Mouse (Mus musculus) Patski (cell line): Measurements from ENCODE around the gene Pnpla2. TPM values are rescaled to one million over a fixed set of nuclear protein-coding genes. Genes with fewer than 3 reads are reported as not detected.

Experiments
- ATAC-seq: fragments of 100-300 bp; one replicate; pipeline ENCODE4 v1.8.0; 2021
- CTCF ChIA-PET: fragments of 350-600 bp; sonication (Branson Sonifier 250); formaldehyde crosslinking; loops from one replicate; lab custom pipeline; 2022; ENCODE audit warnings: inconsistent platforms; lab: Charles Lee
- POLR2A ChIA-PET: fragments of 350-600 bp; sonication (Branson Sonifier 250); formaldehyde crosslinking; loops from one replicate; lab custom pipeline; 2022; ENCODE audit warnings: antibody characterized with exemption, inconsistent platforms; lab: Charles Lee
- DNase-seq: peaks from one replicate; pipeline ENCODE4 v3.0.0-alpha.2; 2011; ENCODE audit warnings: low read depth, low spot score
- H3K27me3 ChIP-seq: fragments of 371-371 bp; one replicate; pipeline ENCODE4 v1.5.1; 2021
- CTCF ChIP-seq: fragments of 100-300 bp; IDR thresholded peaks from one replicate; pipeline ENCODE4 v1.5.1; 2021
- in situ Hi-C: fragments of 300-500 bp; cut with MboI; formaldehyde crosslinking; loops from 3 replicates; pipeline ENCODE4 v1.11.1; 2018; ENCODE audit warnings: low pct_unique_long_range_greater_than_20kb, mixed read lengths
- polyA plus RNA-seq: library from polyadenylated mRNA; unstranded; gene quantifications from one replicate; pipeline ENCODE4 v1.2.3, GENCODE M21; 2021

Gene Pnpla2
- polyA plus RNA-seq, 1 experiment from 2014 or later, result 90.7 TPM

DNA sequence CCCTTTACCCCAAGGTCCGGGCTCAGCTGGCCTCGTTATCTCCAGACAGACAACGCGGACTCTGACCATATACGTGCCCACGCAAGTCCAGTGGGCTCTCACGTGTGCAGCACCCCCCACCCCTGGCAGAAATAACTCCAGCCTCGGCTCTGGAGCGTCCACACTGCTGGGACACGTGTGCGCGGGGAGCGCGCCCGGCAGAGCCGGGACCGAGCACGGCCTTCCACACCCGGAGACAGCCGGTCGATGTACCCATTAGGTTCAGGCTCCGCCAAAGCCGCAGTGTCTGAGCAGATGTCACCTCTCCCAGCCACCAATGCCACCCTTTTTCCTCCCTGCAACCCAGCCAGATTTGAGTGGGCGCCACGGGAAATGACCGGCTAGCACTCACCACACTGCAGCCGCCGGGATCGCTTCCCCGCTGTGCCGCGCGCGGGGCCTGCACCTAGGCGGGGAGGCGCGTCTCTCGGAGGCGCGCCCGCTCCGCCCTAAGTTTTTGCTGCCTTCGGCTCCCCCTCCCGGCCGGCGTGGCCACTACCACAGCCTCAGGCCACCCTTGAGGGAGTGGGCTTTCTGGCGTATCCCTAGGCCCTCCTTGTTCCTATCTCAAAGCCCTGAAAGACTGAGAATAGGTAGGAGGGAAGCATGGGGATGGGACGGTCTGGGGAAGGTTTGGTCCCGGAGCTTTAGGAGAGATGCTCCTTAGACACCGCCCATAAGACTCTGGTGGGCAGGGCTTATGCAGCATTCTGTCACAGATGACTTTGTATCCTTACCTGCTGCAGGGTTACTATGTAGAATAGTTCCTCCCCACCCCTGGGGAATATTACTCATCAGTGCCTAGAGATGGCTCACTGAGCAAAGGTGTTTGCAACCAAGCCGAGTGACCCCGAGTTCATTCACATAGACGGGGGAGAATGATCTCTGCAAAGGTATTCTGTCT is 17.5 kb upstream of the Pnpla2 start, which contains the start of gene Slc25a22:
Gene Slc25a22, minus strand, starts transcription at position 715 of the 943 bp plus-strand sequence.
- TF ChIP-seq CTCF, result no peak
- POLR2A ChIA-PET, result interaction anchor here (0.8 to 1.2 kb wide), 5 partner anchors 16 to 29 kb away, joined by 3 to 4 read pairs (median 4); no protein-coding TSS in a partner anchor
- in situ Hi-C loops, result no loop called here
- DNase-seq, result no peak
- CTCF ChIA-PET, result interaction anchor here (0.8 to 2.4 kb wide), 8 partner anchors 11 to 87 kb away, joined by 3 to 10 read pairs (median 4); partner anchors contain the start of gene Gatd1
- no peaks in the 10 kb centered on the region for H3K27me3 ChIP-seq
- peak; percentile 75 for ATAC-seq

DNA sequence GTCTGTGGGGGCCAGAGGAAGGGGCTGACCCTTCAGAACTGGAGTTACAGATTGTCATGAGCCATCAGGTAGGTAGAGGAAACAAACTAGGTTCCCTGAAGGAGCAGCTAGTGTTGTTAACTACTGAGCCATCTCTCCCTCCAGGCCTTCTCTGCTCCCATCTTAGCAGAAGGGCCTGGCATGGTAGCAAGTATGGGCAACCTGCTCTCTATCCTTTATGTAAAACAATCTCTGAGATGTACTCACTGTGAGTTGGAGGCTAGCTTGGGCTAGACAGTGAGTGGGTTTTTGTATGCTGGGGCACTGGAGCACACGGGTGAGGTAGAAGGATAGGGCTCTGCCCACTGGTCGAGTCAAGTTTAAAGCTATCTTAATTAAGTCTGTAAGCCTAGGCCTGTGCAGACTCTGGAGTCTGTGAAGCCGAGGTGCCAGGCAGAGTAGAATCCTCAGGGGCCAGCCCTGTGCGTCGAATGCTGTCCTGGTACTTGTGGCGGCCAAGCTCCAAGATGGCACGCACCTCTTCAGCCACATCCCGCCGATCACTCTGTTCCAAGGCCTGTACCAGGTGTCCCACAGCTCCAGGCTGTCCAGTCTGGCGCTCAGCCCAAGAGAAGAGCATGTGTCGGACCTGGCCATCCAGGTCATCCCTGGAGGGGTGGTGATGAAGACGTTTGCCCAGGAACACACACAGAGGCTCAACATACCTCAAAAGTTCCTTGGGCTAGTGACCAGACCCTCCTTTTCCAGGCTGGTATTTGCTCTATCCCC is 16.6 kb upstream of the Pnpla2 start:
- no peak for TF ChIP-seq CTCF
- no peak for ATAC-seq
- in situ Hi-C loops, result no loop called here
- ChIA-PET POLR2A (interaction anchor here (0.8 to 1.2 kb wide), 5 partner anchors 15 to 29 kb away, joined by 3 to 5 read pairs (median 4); no protein-coding TSS in a partner anchor), CTCF (interaction anchor here (0.9 to 2.7 kb wide), 8 partner anchors 17 to 86 kb away, joined by 3 to 13 read pairs (median 4); partner anchors contain the start of gene Gatd1)
- H3K27me3 ChIP-seq, result no peaks in the 10 kb centered on the region
- no peak for DNase-seq

DNA sequence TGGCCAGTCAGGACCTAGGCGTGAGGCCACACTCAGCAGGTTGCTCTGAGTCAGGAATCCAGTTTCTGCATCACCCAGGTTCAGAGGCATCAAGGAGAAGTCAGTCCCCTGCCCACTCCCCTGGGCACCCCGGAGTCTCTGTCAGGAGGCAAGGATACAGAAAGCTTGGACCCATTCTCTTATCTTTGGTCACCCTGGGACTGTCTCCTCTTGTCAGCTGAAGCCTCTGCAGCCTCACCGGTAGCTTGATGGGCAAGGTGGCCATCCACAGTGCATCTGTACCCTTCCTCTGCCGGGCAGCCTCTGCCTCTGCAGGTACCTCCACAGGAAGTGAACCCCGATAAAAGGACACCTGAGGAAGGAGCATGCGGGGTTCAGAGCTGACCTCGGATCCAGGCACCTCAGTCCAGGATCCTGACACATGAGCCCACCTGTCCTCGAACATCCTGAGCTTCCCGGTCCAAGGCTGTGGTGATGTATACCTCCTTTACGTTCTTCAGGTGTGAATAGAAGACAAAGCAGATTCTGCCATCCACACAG is 15.8 kb upstream of the Pnpla2 start:
- TF ChIP-seq CTCF, result no peak
- DNase-seq, result no peak
- in situ Hi-C loops, result no loop called here
- POLR2A ChIA-PET, result interaction anchor here (0.6 to 1.1 kb wide), 3 partner anchors 14 to 193 kb away, joined by 4 to 5 read pairs (median 4); no protein-coding TSS in a partner anchor
- H3K27me3 ChIP-seq, result no peaks in the 10 kb centered on the region
- no peak for ATAC-seq
- CTCF ChIA-PET, result interaction anchor here (0.9 to 2.7 kb wide), 4 partner anchors 11 to 39 kb away, joined by 3 to 13 read pairs (median 8); no protein-coding TSS in a partner anchor

GRCm38 (mm10) chr7:141439811-141440210 is 15.2 kb upstream of the Pnpla2 start:
- in situ Hi-C loops, result no loop called here
- no peaks in the 10 kb centered on the region for H3K27me3 ChIP-seq
- no peak for ATAC-seq
- no peak for DNase-seq
- CTCF ChIA-PET, result interaction anchor here (1.5 to 2.7 kb wide), 4 partner anchors 12 to 100 kb away, joined by 4 to 13 read pairs (median 8); no protein-coding TSS in a partner anchor
- no peak for TF ChIP-seq CTCF
- POLR2A ChIA-PET, result interaction anchor here (0.6 to 1.1 kb wide), 2 partner anchors 27 to 193 kb away, joined by 3 to 4 read pairs; no protein-coding TSS in a partner anchor

DNA sequence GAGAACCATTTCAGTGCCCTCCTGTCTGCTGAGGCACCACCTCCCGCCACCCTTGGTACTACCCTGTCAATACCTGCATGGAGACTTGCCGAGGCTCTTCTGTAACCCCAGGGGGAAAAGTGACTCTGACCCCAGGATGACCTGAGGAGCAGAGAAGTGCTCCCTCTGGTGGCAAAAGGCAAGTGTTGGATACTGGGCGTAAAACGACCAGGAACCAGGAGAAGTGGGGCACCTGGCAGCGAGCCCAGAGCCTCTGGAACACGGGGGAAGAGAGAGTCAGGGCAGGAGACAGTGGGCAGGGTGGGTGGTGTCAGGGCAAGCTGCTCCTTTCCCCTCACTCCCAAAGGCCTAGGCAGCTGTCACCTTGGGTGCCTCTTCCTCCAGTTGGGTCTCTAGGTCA is 14.4 kb upstream of the Pnpla2 start:
- in situ Hi-C loops, result no loop called here
- no peak for ATAC-seq
- TF ChIP-seq CTCF, result no peak
- H3K27me3 ChIP-seq, result no peaks in the 10 kb centered on the region
- CTCF ChIA-PET, result interaction anchor here (1.1 to 2.7 kb wide), 5 partner anchors 13 to 101 kb away, joined by 3 to 13 read pairs (median 7); no protein-coding TSS in a partner anchor
- POLR2A ChIA-PET, result interaction anchor here (1.1 kb wide), 1 partner anchor 26 kb away, joined by 3 read pairs; no protein-coding TSS in a partner anchor
- DNase-seq, result no peak

- no peak for TF ChIP-seq CTCF
- ATAC-seq, result no peak
- no peak for DNase-seq
- ChIA-PET CTCF (interaction anchor here (1.1 to 2.7 kb wide), 5 partner anchors 29 to 102 kb away, joined by 3 to 13 read pairs (median 7); partner anchors contain the start of gene Gatd1), POLR2A (no interaction called here)
- in situ Hi-C loops, result no loop called here
- no peaks in the 10 kb centered on the region for H3K27me3 ChIP-seq
These were observed 13.5 kb upstream of the Pnpla2 start for GRCm38 (mm10) chr7:141441460-141441859.

GRCm38 (mm10) chr7:141442199-141442598 is 12.8 kb upstream of the Pnpla2 start:
- CTCF ChIA-PET, result interaction anchor here (1.2 to 2.1 kb wide), 4 partner anchors 13 to 100 kb away, joined by 3 to 11 read pairs (median 5); partner anchors contain the start of genes Cend1 and Gatd1
- DNase-seq (no peak), ATAC-seq (no peak)
- no peaks in the 10 kb centered on the region for H3K27me3 ChIP-seq
- POLR2A ChIA-PET, result interaction anchor here (1.1 to 1.4 kb wide), 2 partner anchors 34 to 35 kb away, joined by 3 read pairs; no protein-coding TSS in a partner anchor
- in situ Hi-C loops, result no loop called here
- TF ChIP-seq CTCF, result no peak

DNA sequence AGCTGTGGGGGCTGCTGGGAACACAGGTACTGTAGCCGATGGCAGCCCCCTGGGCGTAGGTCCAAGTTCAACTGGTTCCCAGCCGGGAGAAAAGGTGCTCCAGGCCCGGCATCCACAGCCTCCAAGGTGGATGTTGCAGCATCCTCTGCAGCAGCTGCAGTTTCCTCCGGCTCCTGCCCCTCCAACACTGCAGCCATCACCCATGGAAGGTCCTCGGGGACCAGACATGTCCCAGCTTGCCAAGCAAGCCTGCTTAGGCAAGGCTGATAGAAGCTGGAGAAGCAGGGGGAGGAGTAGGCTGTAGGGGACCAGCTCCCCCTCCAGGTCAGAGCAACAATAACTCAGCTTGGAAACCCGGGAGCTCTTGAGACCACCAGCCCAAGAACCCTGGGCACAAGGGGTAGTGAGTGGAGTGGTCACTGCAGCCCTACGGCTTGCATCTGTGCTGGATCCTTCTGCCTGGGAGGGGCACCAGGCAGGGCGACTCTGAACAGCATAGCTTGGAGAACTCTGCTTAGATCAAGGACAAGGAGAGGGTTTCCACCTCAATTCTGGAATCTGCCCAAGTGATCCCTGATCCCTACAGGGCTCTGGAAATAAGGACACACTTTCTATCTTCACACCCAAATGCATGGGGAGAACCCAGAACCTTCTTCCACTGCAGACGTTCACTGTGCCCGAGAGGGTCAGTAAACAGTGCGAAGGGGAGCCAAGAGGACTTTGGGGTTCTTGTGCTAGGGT is 11.7 kb upstream of the Pnpla2 start:
- in situ Hi-C loops, result no loop called here
- DNase-seq, result no peak
- no peak for TF ChIP-seq CTCF
- CTCF ChIA-PET, result interaction anchor here (1.2 to 2.1 kb wide), 5 partner anchors 14 to 101 kb away, joined by 3 to 11 read pairs (median 4); partner anchors contain the start of genes Cend1 and Gatd1
- H3K27me3 ChIP-seq, result no peaks in the 10 kb centered on the region
- peak; percentile 28 for ATAC-seq
- POLR2A ChIA-PET, result interaction anchor here (1.4 kb wide), 1 partner anchor 34 kb away, joined by 3 read pairs; no protein-coding TSS in a partner anchor
